Mouse (Mus musculus) midbrain, postnatal 0 days (tissue): ENCODE data around the gene Ppm1h. TPM values are rescaled to one million over a fixed set of nuclear protein-coding genes. Genes with fewer than 3 reads are reported as not detected.

Experiments
- ATAC-seq: fragments of 200-750 bp; cut with Nextera tagmentation; 2 replicates; pipeline ENCODE4 v1.8.0; 2017; ENCODE audit warnings: moderate number of reproducible peaks, mild to moderate bottlenecking, moderate TSS enrichment, moderate library complexity; ENCODE audit not compliant: low FRiP score
- DNase-seq: peaks from one replicate; pipeline ENCODE4 v3.0.0-alpha.2; 2015; ENCODE audit warnings: low spot score
- H3K27ac ChIP-seq: fragments of 300-500 bp; sonication (generic); 2 replicates; pipeline ENCODE4 v1.5.1; 2014; ENCODE audit warnings: low read depth, mild to moderate bottlenecking, low read length, mixed read lengths
- H3K27me3 ChIP-seq: fragments of 300-500 bp; sonication (generic); 2 replicates; pipeline ENCODE4 v1.6.1; 2014; ENCODE audit warnings: low read length, control low read depth, mixed read lengths; ENCODE audit not compliant: insufficient read depth
- H3K36me3 ChIP-seq: fragments of 300-500 bp; sonication (generic); 2 replicates; pipeline ENCODE4 v1.6.1; 2014; ENCODE audit warnings: low read length, control low read depth, mixed read lengths; ENCODE audit not compliant: insufficient read depth
- H3K4me1 ChIP-seq: fragments of 300-500 bp; sonication (generic); 2 replicates; pipeline ENCODE4 v1.6.1; 2014; ENCODE audit warnings: mild to moderate bottlenecking, control low read depth, antibody characterized with exemption, low read length, mixed read lengths; ENCODE audit not compliant: insufficient read depth
- H3K4me2 ChIP-seq: fragments of 300-500 bp; sonication (generic); 2 replicates; pipeline ENCODE4 v1.6.1; 2014; ENCODE audit warnings: low read depth, mild to moderate bottlenecking, low read length, mixed read lengths; ENCODE audit not compliant: poor library complexity, severe bottlenecking
- H3K4me3 ChIP-seq: fragments of 300-500 bp; sonication (generic); 2 replicates; pipeline ENCODE4 v1.5.1; 2014; ENCODE audit warnings: low read depth, mild to moderate bottlenecking, low read length, moderate library complexity
- H3K9ac ChIP-seq: fragments of 300-500 bp; sonication (generic); replicated peaks from 2 replicates; pipeline ENCODE4 v1.6.1; 2014; ENCODE audit warnings: mild to moderate bottlenecking, low read length, moderate library complexity, mixed read lengths; ENCODE audit not compliant: poor library complexity, severe bottlenecking
- H3K9me3 ChIP-seq: fragments of 300-500 bp; sonication (generic); 2 replicates; pipeline ENCODE4 v1.6.1; 2016; ENCODE audit warnings: low read length, control low read depth
- CTCF ChIP-seq: IDR thresholded peaks from 2 replicates; pipeline ENCODE4 v1.5.1; 2016; ENCODE audit warnings: antibody characterized with exemption, mild to moderate bottlenecking
- WGBS: fragments of 180-500 bp; shearing (Covaris S2); extraction: QIAGEN DNeasy Blood & Tissue Kit; methylation state at CpG from one replicate; pipeline ENCODE4 v1.1.7; 2014; 5-methylcytosine and 5-hydroxymethylcytosine counted together
- polyA plus RNA-seq: library from polyadenylated mRNA; unstranded; fragments of >200 nt; fragmentation: Nextera tagmentation; extraction: Ambion mirVana; gene quantifications from 2 replicates; pipeline ENCODE4 v1.2.1, GENCODE M21; 2015
- total RNA-seq: library from RNA; depleted of rRNA; stranded (reverse); fragments of >200 nt; gene quantifications from 2 replicates; pipeline ENCODE4 v1.2.3, GENCODE M21; 2014

Gene Ppm1h
- total and polyA plus RNA-seq, 2 experiments from 2014 or later = 28.0 to 42.8 TPM

DNA sequence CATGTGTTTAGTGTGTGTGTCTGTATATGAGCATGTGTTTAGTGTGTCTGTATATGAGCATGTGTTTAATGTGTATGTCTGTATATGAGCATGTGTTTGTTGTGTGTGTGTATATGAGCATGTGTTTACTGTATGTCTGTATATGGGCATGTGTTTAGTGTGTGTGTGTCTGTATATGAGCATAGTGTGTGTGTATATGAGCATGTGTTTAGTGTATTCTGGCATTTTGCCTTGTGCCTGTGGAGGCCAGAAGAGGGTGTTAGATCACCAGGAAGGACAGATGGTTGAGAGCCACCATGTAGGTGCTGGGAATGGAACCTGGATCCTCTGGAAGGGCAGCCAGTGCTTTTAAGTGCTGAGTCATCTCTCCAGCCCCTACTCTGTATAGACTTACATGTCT is 300.8 kb downstream of the Ppm1h start:
- no peak overlapping the region for H3K9ac ChIP-seq
- H3K4me3 ChIP-seq = no peak overlapping the region
- peaks cover 10% of the 10 kb centered on the region for H3K4me1 ChIP-seq
- ATAC-seq (no peak), DNase-seq (no peak)
- H3K27ac ChIP-seq = no peak overlapping the region
- no peaks in the 10 kb centered on the region for H3K27me3 ChIP-seq
- no peak overlapping the region for H3K4me2 ChIP-seq
- TF ChIP-seq CTCF = no peak
- H3K9me3 ChIP-seq = no peaks in the 10 kb centered on the region
- no peaks in the 10 kb centered on the region; the same call in 1 of the 2 replicates for H3K36me3 ChIP-seq

DNA sequence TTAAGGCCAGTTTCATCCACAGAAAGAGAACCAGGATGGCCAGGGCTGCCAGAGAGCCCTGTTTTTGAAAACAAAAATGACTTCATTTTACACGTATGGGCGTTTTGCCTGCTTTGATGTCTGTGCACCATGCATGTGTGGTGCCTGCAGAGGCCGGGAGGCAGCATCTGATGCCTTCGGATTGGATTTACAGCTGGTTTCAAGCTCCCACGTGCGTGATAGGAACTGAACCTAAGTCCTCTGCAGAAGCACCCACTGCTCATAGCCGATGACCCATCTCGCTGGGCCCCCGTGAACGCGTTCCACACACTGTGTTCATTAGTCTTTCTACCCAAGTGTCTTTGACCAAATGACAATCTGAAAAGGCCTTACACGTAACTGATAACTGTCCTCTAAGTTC is 301.6 kb downstream of the Ppm1h start:
- no peak for TF ChIP-seq CTCF
- WGBS = 96% methylated on average over 12 of the region's 12 CpGs

DNA sequence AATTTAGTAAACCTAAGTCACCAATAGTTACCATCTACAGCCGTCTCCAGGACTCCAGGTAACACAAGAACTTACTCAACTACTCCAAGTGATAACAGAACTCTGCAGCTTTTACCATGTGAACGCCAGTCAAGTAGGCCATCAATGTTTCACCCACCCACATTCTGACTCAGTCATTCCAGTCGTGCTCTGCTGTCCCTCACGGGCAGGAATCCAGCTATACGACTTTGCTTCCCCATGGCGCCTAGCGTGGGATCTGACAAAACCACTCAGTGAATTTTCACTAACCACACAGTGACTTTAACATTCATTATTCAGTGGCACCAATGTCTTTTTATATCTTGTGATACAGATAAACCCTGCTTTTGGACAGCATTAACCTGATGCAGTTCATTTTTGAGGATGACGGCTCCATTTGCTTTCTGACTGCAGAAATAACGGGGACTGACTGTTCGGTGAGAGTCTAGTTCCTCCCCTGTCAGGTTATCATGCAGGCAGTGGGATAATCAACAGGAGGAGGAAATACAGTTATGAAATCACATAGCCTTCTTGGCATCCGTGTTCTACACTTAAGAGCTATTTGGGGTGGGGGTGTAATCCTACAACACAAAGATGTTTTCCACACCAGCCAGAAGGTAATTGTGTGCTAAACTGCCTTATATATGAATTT is 304.5 kb downstream of the Ppm1h start:
- 46% methylated on average over 11 of the region's 11 CpGs for WGBS
- peak overlapping the region; percentile 52; the same call in 1 of the 2 replicates for H3K9ac ChIP-seq
- H3K27ac ChIP-seq = no peak overlapping the region
- H3K27me3 ChIP-seq = no peaks in the 10 kb centered on the region
- peak overlapping the region; percentile 91 for H3K4me3 ChIP-seq
- peaks cover 10% of the 10 kb centered on the region for H3K4me1 ChIP-seq
- no peaks in the 10 kb centered on the region for H3K9me3 ChIP-seq
- DNase-seq (no peak), ATAC-seq (no peak)
- peak overlapping the region; percentile 71 for H3K4me2 ChIP-seq
- TF ChIP-seq CTCF = no peak
- no peaks in the 10 kb centered on the region; the same call in 1 of the 2 replicates for H3K36me3 ChIP-seq

More for the DNA sequence above, 301.6 kb downstream of the Ppm1h start:
- no peak for ATAC-seq
- H3K4me1 ChIP-seq = peaks cover 10% of the 10 kb centered on the region
- H3K9me3 ChIP-seq = no peaks in the 10 kb centered on the region
- H3K4me2 ChIP-seq = no peak overlapping the region
- no peak overlapping the region for H3K4me3 ChIP-seq
- no peaks in the 10 kb centered on the region; the same call in 1 of the 2 replicates for H3K36me3 ChIP-seq
- H3K27ac ChIP-seq = no peak overlapping the region
- no peak overlapping the region for H3K9ac ChIP-seq
- DNase-seq = no peak
- no peaks in the 10 kb centered on the region for H3K27me3 ChIP-seq

DNA sequence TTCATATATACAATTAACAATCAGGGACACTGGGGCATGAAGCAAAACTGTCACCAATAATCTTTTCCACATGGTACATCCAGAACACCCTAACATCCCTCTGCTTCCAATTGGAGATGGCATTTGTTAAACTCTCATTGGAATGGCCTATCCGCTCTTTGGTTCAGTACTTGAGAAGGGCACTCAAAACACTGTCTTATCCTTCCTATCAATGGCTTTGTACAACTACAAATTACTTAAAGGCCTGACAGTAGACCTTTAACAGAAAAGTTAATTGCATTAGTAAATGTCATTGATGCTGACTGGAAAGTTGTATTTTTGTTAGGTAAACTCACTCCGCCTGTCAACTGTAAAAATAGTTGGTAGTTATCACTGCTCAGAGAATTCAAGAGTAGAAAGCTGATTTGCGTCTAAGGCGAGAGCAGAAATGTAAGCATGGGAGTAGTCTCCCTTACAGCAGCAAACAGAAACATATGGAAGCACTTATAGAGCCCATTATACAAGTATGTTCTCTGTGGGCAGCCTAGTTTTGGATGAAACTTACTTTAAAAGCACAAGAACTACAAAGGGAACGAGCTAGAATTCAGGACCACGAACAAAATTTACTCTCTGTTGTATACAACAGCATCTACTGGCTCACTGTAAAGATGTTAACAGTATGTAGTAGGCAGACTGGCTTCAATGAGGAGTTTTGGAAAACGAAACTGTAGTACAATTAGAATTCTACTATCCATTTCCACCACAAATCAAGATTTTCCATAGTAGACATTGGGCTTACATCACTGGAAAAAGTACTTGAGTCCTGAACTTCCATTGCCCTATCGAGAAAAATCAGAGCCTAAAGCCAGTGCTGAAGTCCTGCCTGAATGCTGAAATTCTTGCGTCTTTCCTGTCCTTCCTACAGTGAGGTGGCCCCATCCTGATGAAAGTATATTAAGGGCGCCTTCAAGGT is 305.3 kb downstream of the Ppm1h start:
- Histone ChIP-seq H3K9me3 (no peaks in the 10 kb centered on the region), H3K4me2 (peak overlapping the region; percentile 71), H3K4me1 (peaks cover 10% of the 10 kb centered on the region), H3K27ac (no peak overlapping the region; the same call in 1 of the 2 replicates), H3K36me3 (no peaks in the 10 kb centered on the region; the same call in 1 of the 2 replicates), H3K27me3 (no peaks in the 10 kb centered on the region), H3K4me3 (peak overlapping the region; percentile 91), H3K9ac (peak overlapping the region; percentile 52)
- no peak for ATAC-seq
- 39% methylated on average over 10 of the region's 10 CpGs for WGBS
- no peak for DNase-seq
- TF ChIP-seq CTCF = no peak

DNA sequence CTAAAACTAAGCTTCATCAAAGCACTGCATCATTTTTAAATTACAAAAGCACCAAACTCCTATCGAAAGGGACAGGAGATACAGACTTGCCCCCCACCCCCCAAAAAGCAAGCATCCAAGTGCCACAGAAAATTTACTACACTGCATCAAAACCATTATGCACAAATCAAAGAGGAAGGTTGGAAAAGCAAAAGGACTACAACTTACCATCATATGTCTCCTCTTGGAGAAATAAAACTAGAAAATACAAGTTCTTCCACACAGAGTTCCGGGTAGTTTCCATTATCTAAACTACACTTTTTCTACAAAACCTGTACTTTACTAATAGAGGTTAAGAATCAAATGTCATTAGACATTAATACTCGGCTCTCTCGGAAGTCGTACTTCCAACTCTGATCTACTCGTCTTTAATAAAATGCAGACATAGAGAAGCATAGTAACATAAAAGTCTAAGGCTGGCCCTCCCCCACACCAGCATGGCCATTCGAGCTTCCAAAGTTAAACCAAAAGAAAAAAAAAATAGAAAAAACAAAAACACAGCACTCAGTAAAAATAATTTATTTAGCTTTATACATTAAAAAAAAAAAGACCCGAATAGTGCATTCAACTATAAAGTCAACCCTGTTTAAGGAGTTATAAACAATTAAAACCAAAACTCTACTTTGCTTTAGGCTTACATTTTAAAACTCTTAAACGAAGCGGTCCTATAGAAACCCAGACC is 306.1 kb downstream of the Ppm1h start:
- ATAC-seq (no peak), DNase-seq (no peak)
- no peak for TF ChIP-seq CTCF
- peak overlapping the region; percentile 100 for H3K27ac ChIP-seq
- 2% methylated on average over 10 of the region's 10 CpGs for WGBS
- H3K9me3 ChIP-seq = no peaks in the 10 kb centered on the region
- no peaks in the 10 kb centered on the region for H3K27me3 ChIP-seq
- peak overlapping the region; percentile 91 for H3K4me3 ChIP-seq
- H3K4me2 ChIP-seq = peak overlapping the region; percentile 71
- H3K36me3 ChIP-seq = no peaks in the 10 kb centered on the region; the same call in 1 of the 2 replicates
- H3K9ac ChIP-seq = peak overlapping the region; percentile 95
- H3K4me1 ChIP-seq = peaks cover 10% of the 10 kb centered on the region
